Mouse (Mus musculus): ENCODE data around the gene Fam84b. TPM values are rescaled to one million over a fixed set of nuclear protein-coding genes. Genes with fewer than 3 reads are reported as not detected.

Fam84b gene
- 31.9 and 32.1 TPM in 2 replicates for polyA plus RNA-seq (2014; fragmentation: Nextera tagmentation; extraction: Ambion mirVana)

DNA sequence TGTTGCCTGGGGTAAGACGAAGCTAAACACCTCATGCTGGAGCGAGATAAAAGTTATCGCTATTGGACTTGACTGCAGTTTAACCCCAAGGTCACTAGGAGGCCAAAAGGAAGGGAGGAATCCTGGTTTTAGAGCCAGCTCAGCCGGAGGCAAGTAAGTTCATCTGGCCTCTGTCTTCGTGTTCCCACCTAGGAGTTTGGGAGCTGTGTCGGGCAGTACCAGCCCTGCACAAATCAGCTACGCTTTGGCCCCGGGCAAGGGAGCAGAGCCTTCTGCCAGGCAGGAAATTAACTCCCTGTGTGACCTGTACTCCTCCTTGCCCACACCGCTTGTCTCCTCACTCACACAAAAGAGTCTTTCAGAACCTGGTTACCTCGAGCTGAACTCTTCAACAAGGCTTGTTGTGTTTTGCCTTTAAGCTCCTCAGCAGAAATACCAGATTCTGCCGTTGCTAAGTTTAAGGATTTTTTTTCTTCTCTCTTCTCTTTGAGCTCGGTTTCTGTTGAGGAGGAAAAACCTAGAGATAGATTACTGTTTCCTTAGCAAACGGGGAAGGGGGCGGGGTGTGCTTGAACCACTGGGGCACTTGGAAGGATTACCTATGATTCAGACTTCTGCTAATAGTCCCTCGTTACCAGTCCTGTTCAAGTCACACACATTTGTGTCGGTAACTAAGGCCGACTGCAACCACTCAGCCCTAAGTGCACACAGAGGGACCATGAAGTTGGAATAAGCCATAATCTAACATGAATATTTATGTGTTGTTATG, at the start of gene Fam84b:
Gene Fam84b, minus strand, starts transcription at position 548 of the 769 bp plus-strand sequence.
- Histone ChIP-seq H3K9me3 (ENCODE audit: low read depth, low read length) (no peaks in the 10 kb centered on the region), H3K27me3 (ENCODE audit: insufficient read depth, low read length) (no peaks in the 10 kb centered on the region), H3K27ac (ENCODE audit: low read depth) (peak within 1 kb of the TSS; percentile 70), H3K9ac (peak within 1 kb of the TSS; percentile 6), H3K4me2 (peak within 1 kb of the TSS; percentile 31; the same call in 1 of the 2 replicates), H3K4me3 (ENCODE audit: low read depth, low read length) (no peak within 1 kb of the TSS), H3K4me1 (ENCODE audit: insufficient read depth) (no peaks in the 10 kb centered on the region), H3K36me3 (ENCODE audit: insufficient read depth) (no peaks in the 10 kb centered on the region)
- TF ChIP-seq CTCF (IDR thresholded peaks at IDR 0.05; ENCODE audit: low read depth), result no peak
- peak; percentile 59 for ATAC-seq (ENCODE audit: insufficient read depth)
- DNase-seq, result peak; percentile 30
- WGBS, result 22% methylated on average over 17 of the region's 17 CpGs

- H3K4me1 ChIP-seq (ENCODE audit: insufficient read depth), result no peaks in the 10 kb centered on the region
- H3K36me3 ChIP-seq (ENCODE audit: insufficient read depth), result no peaks in the 10 kb centered on the region
- 64% methylated on average over 6 of the region's 6 CpGs for WGBS
- no peak overlapping the region for H3K4me3 ChIP-seq (ENCODE audit: low read depth, low read length)
- DNase-seq (no peak), ATAC-seq (ENCODE audit: insufficient read depth) (no peak)
- no peak overlapping the region for H3K4me2 ChIP-seq
- H3K27ac ChIP-seq (ENCODE audit: low read depth), result no peak overlapping the region
- H3K9ac ChIP-seq, result no peak overlapping the region
- no peaks in the 10 kb centered on the region for H3K9me3 ChIP-seq (ENCODE audit: low read depth, low read length)
- no peak for TF ChIP-seq CTCF (IDR thresholded peaks at IDR 0.05; ENCODE audit: low read depth)
- no peaks in the 10 kb centered on the region for H3K27me3 ChIP-seq (ENCODE audit: insufficient read depth, low read length)
Measured at GRCm38 (mm10) chr15:60898187-60898965, 44.8 kb upstream of the Fam84b start.

DNA sequence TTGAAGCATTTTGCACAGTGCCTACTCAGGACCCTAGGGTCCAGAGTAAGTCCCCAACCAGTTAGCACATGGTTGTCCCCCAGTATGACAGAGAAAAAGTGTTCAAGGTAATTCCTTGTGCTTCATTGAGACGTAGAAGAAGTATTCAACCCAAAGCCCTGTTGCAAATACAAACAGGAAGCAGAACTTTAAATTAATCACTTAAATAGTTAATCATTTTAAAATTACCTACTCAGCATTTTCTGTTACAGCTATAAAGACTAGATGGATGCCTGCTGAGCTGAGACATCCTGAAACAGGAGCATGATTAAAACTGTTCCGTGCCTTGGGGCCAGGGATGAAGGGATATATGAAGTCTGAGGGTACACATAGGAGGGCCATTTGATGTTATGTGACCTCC, 42.5 kb upstream of the Fam84b start:
- no peak overlapping the region for H3K27ac ChIP-seq (ENCODE audit: low read depth)
- DNase-seq, result no peak
- no peaks in the 10 kb centered on the region for H3K9me3 ChIP-seq (ENCODE audit: low read depth, low read length)
- no peak overlapping the region for H3K4me3 ChIP-seq (ENCODE audit: low read depth, low read length)
- no peak overlapping the region for H3K9ac ChIP-seq
- no peak for TF ChIP-seq CTCF (IDR thresholded peaks at IDR 0.05; ENCODE audit: low read depth)
- no peak for ATAC-seq (ENCODE audit: insufficient read depth)
- no peaks in the 10 kb centered on the region for H3K36me3 ChIP-seq (ENCODE audit: insufficient read depth)
- 71% methylated on average over 2 of the region's 2 CpGs for WGBS
- H3K4me1 ChIP-seq (ENCODE audit: insufficient read depth), result no peaks in the 10 kb centered on the region
- H3K4me2 ChIP-seq, result no peak overlapping the region
- H3K27me3 ChIP-seq (ENCODE audit: insufficient read depth, low read length), result no peaks in the 10 kb centered on the region

- WGBS, result 52% methylated on average over 3 of the region's 3 CpGs
- Histone ChIP-seq H3K27ac (ENCODE audit: low read depth) (no peak overlapping the region), H3K9ac (no peak overlapping the region), H3K4me1 (ENCODE audit: insufficient read depth) (no peaks in the 10 kb centered on the region), H3K4me2 (no peak overlapping the region), H3K9me3 (ENCODE audit: low read depth, low read length) (no peaks in the 10 kb centered on the region), H3K36me3 (ENCODE audit: insufficient read depth) (no peaks in the 10 kb centered on the region), H3K27me3 (ENCODE audit: insufficient read depth, low read length) (no peaks in the 10 kb centered on the region), H3K4me3 (ENCODE audit: low read depth, low read length) (no peak overlapping the region)
- no peak for TF ChIP-seq CTCF (IDR thresholded peaks at IDR 0.05; ENCODE audit: low read depth)
- DNase-seq, result peak; percentile 26
- no peak for ATAC-seq (ENCODE audit: insufficient read depth)
Measured at GRCm38 (mm10) chr15:60892976-60893463, 39.4 kb upstream of the Fam84b start.

GRCm38 (mm10) chr15:60888724-60889123, 35.1 kb upstream of the Fam84b start:
- H3K4me2 ChIP-seq, result no peak overlapping the region

GRCm38 (mm10) chr15:60875721-60876120, 22.1 kb upstream of the Fam84b start:
- no peak for TF ChIP-seq CTCF (IDR thresholded peaks at IDR 0.05; ENCODE audit: low read depth)
- H3K9me3 ChIP-seq (ENCODE audit: low read depth, low read length), result no peaks in the 10 kb centered on the region
- H3K9ac ChIP-seq, result no peak overlapping the region
- WGBS, result 77% methylated on average over 6 of the region's 6 CpGs
- DNase-seq, result no peak
- no peak overlapping the region for H3K4me2 ChIP-seq
- H3K36me3 ChIP-seq (ENCODE audit: insufficient read depth), result no peaks in the 10 kb centered on the region
- H3K27ac ChIP-seq (ENCODE audit: low read depth), result no peak overlapping the region
- no peak for ATAC-seq (ENCODE audit: insufficient read depth)
- no peaks in the 10 kb centered on the region for H3K27me3 ChIP-seq (ENCODE audit: insufficient read depth, low read length)
- no peak overlapping the region for H3K4me3 ChIP-seq (ENCODE audit: low read depth, low read length)
- H3K4me1 ChIP-seq (ENCODE audit: insufficient read depth), result no peaks in the 10 kb centered on the region

More at GRCm38 (mm10) chr15:60888724-60889123, 35.1 kb upstream of the Fam84b start:
- no peaks in the 10 kb centered on the region for H3K9me3 ChIP-seq (ENCODE audit: low read depth, low read length)
- 60% methylated on average over 2 of the region's 2 CpGs for WGBS
- peak; percentile 27 for DNase-seq
- no peak for TF ChIP-seq CTCF (IDR thresholded peaks at IDR 0.05; ENCODE audit: low read depth)
- H3K27me3 ChIP-seq (ENCODE audit: insufficient read depth, low read length), result no peaks in the 10 kb centered on the region
- ATAC-seq (ENCODE audit: insufficient read depth), result 0 out of 2 replicates have a peak, but pooled peaks have one; percentile 49
- no peak overlapping the region for H3K27ac ChIP-seq (ENCODE audit: low read depth)
- no peaks in the 10 kb centered on the region for H3K4me1 ChIP-seq (ENCODE audit: insufficient read depth)
- no peak overlapping the region for H3K9ac ChIP-seq
- H3K36me3 ChIP-seq (ENCODE audit: insufficient read depth), result no peaks in the 10 kb centered on the region
- H3K4me3 ChIP-seq (ENCODE audit: low read depth, low read length), result no peak overlapping the region

- Histone ChIP-seq H3K36me3 (ENCODE audit: insufficient read depth) (no peaks in the 10 kb centered on the region), H3K4me3 (ENCODE audit: low read depth, low read length) (no peak overlapping the region), H3K9me3 (ENCODE audit: low read depth, low read length) (no peaks in the 10 kb centered on the region), H3K4me1 (ENCODE audit: insufficient read depth) (no peaks in the 10 kb centered on the region), H3K4me2 (no peak overlapping the region), H3K9ac (no peak overlapping the region), H3K27me3 (ENCODE audit: insufficient read depth, low read length) (no peaks in the 10 kb centered on the region), H3K27ac (ENCODE audit: low read depth) (no peak overlapping the region)
- DNase-seq, result no peak
- TF ChIP-seq CTCF (IDR thresholded peaks at IDR 0.05; ENCODE audit: low read depth), result no peak
- WGBS, result 82% methylated on average over 3 of the region's 3 CpGs
- no peak for ATAC-seq (ENCODE audit: insufficient read depth)
Measured at GRCm38 (mm10) chr15:60862417-60862816, 8.8 kb upstream of the Fam84b start.
